Mouse (Mus musculus): ENCODE results near the gene Cyp2d10.
"Not testable (repeated sequence)": the region's sequence is repeated elsewhere in the genome, so short reads cannot be mapped to it uniquely, and the experiment has no call there.

- TF ChIP-seq GATA1, TAL1 (IDR thresholded peaks at IDR 0.05; ENCODE audit: low read length): not testable (repeated sequence)
These were observed 42.4 kb downstream of the Cyp2d10 start for GRCm38 (mm10) chr15:82364561-82364960.

Data from erythroblast, embryonic 14.5 days (primary cell).